Mouse (Mus musculus) spleen, adult 2 months (tissue): ENCODE data around the gene Mif4gd. TPM values are rescaled to one million over a fixed set of nuclear protein-coding genes. Genes with fewer than 3 reads are reported as not detected.
A peak's percentile ranks its signal among the peaks of the same experiment; 100 is the strongest.

Experiments
- DNase-seq, 2 experiments: peaks; one replicate each; pipeline versions ENCODE4 v3.0.0 to v3.0.0-alpha.2; 2012 to 2021; ENCODE audit warnings: low spot score in 2 of 2, low read depth in 1 of 2
- H3K27ac ChIP-seq: fragments of 200-500 bp; 2 replicates; pipeline ENCODE4 v1.5.1; 2012; ENCODE audit warnings: low read length, inconsistent platforms; ENCODE audit not compliant: insufficient read depth
- H3K27me3 ChIP-seq: fragments of 200-500 bp; 2 replicates; pipeline ENCODE4 v1.6.1; 2012; ENCODE audit warnings: mild to moderate bottlenecking, moderate library complexity, low read length, inconsistent platforms; ENCODE audit not compliant: control insufficient read depth, insufficient read depth
- H3K36me3 ChIP-seq: fragments of 200-500 bp; 2 replicates; pipeline ENCODE4 v1.6.1; 2012; ENCODE audit warnings: mild to moderate bottlenecking, low read length, inconsistent platforms; ENCODE audit not compliant: control insufficient read depth, insufficient read depth
- H3K4me1 ChIP-seq: fragments of 200-500 bp; 2 replicates; pipeline ENCODE4 v1.6.1; 2011; ENCODE audit warnings: inconsistent platforms; ENCODE audit not compliant: control insufficient read depth, insufficient read depth, insufficient read length
- H3K4me3 ChIP-seq: fragments of 200-500 bp; 2 replicates; pipeline ENCODE4 v1.5.1; 2011; ENCODE audit warnings: mild to moderate bottlenecking, inconsistent platforms; ENCODE audit not compliant: insufficient read depth, insufficient read length; ENCODE audit errors: extremely low read depth
- CTCF ChIP-seq: fragments of 200-500 bp; IDR thresholded peaks from 2 replicates; pipeline ENCODE4 v1.5.1; 2011; ENCODE audit warnings: mild to moderate bottlenecking, inconsistent platforms; ENCODE audit not compliant: insufficient read depth, insufficient read length, insufficient replicate concordance; ENCODE audit errors: extremely low read depth
- POLR2A ChIP-seq: fragments of 200-500 bp; IDR thresholded peaks from 2 replicates; pipeline ENCODE4 v1.6.1; 2011; ENCODE audit warnings: low read depth, low read length, inconsistent platforms
- WGBS: fragments of 180-500 bp; shearing (Covaris S2); methylation state at CpG from one replicate; pipeline ENCODE4 v1.1.7; 2018; 5-methylcytosine and 5-hydroxymethylcytosine counted together
- polyA plus RNA-seq: library from polyadenylated mRNA; depleted of rRNA; stranded (reverse); fragments of >200 nt; gene quantifications from 2 replicates; pipeline ENCODE4 v1.2.3, GENCODE M21; 2012

Mif4gd gene
- polyA plus RNA-seq, 1 experiment = 175 TPM

GRCm38 (mm10) chr11:115614346-115615107, 1.8 kb upstream of the Mif4gd start:
- no peaks in the 10 kb centered on the region for H3K27me3 ChIP-seq
- H3K36me3 ChIP-seq = peaks cover 31% of the 10 kb centered on the region
- H3K4me1 ChIP-seq = peaks cover 16% of the 10 kb centered on the region; the same call in 1 of the 2 replicates
- no peak for DNase-seq
- no peak overlapping the region; the same call in 1 of the 2 replicates for H3K27ac ChIP-seq
- WGBS = 86% methylated on average over 10 of the region's 10 CpGs
- H3K4me3 ChIP-seq = no peak overlapping the region
- no peak for TF ChIP-seq CTCF
- TF ChIP-seq POLR2A = no peak

- Histone ChIP-seq H3K27ac (peak overlapping the region; percentile 99), H3K27me3 (no peaks in the 10 kb centered on the region), H3K4me1 (peaks cover 16% of the 10 kb centered on the region; the same call in 1 of the 2 replicates), H3K4me3 (peak overlapping the region; percentile 92), H3K36me3 (peaks cover 39% of the 10 kb centered on the region)
- WGBS = under 1% methylated on average over 16 of the region's 16 CpGs
- peak in 1 of 2 experiments; percentile 41 for DNase-seq
- TF ChIP-seq CTCF = no peak
- no peak for TF ChIP-seq POLR2A
Observed at GRCm38 (mm10) chr11:115613138-115613945, 573 bp upstream of the Mif4gd start.

- H3K27me3 ChIP-seq = no peaks in the 10 kb centered on the region
- peaks cover 44% of the 10 kb centered on the region for H3K36me3 ChIP-seq
- TF ChIP-seq POLR2A = no peak
- no peak for TF ChIP-seq CTCF
- H3K27ac ChIP-seq = peak overlapping the region; percentile 84
- H3K4me1 ChIP-seq = peaks cover 16% of the 10 kb centered on the region; the same call in 1 of the 2 replicates
- peak in 1 of 2 experiments; percentile 40 for DNase-seq
- 1% methylated on average over 13 of the region's 13 CpGs for WGBS
- H3K4me3 ChIP-seq = peak overlapping the region; percentile 92
Observed at GRCm38 (mm10) chr11:115612059-115612409, 735 bp downstream of the Mif4gd start.

- Histone ChIP-seq H3K36me3 (peaks cover 45% of the 10 kb centered on the region), H3K27me3 (no peaks in the 10 kb centered on the region), H3K4me1 (peaks cover 16% of the 10 kb centered on the region; the same call in 1 of the 2 replicates), H3K4me3 (no peak overlapping the region), H3K27ac (no peak overlapping the region)
- TF ChIP-seq POLR2A = no peak
- TF ChIP-seq CTCF = no peak
- 95% methylated on average over 6 of the region's 6 CpGs for WGBS
- no peak for DNase-seq
Observed at GRCm38 (mm10) chr11:115611173-115611572, 1.6 kb downstream of the Mif4gd start.

GRCm38 (mm10) chr11:115609576-115609975, 3.2 kb downstream of the Mif4gd start:
- no peak for DNase-seq
- Histone ChIP-seq H3K27me3 (no peaks in the 10 kb centered on the region), H3K36me3 (peaks cover 40% of the 10 kb centered on the region), H3K4me3 (no peak overlapping the region), H3K27ac (no peak overlapping the region), H3K4me1 (peaks cover 22% of the 10 kb centered on the region; the same call in 1 of the 2 replicates)
- no peak for TF ChIP-seq POLR2A
- no peak for TF ChIP-seq CTCF
- 86% methylated on average over 3 of the region's 3 CpGs for WGBS

GRCm38 (mm10) chr11:115608421-115609399, 4.1 kb downstream of the Mif4gd start:
- peaks cover 17% of the 10 kb centered on the region for H3K4me1 ChIP-seq
- no peaks in the 10 kb centered on the region for H3K27me3 ChIP-seq
- no peak for DNase-seq
- no peak overlapping the region for H3K4me3 ChIP-seq
- WGBS = 92% methylated on average over 23 of the region's 23 CpGs
- H3K27ac ChIP-seq = no peak overlapping the region
- H3K36me3 ChIP-seq = peaks cover 40% of the 10 kb centered on the region
- TF ChIP-seq POLR2A (no peak), CTCF (no peak)
